Mouse (Mus musculus) heart, embryonic 11.5 days (tissue): Measurements from ENCODE around the gene Auts2. TPM values are rescaled to one million over a fixed set of nuclear protein-coding genes. Genes with fewer than 3 reads are reported as not detected.

Experiments used
- ATAC-seq: fragments of 200-750 bp; cut with Nextera tagmentation; replicated peaks from 2 replicates; pipeline ENCODE4 v1.8.0; 2017; ENCODE audit warnings: moderate library complexity; ENCODE audit not compliant: insufficient number of reproducible peaks, low FRiP score, low TSS enrichment
- H3K27ac ChIP-seq: fragments of 300-500 bp; sonication (generic); 2 replicates; pipeline ENCODE4 v1.5.1; 2014; ENCODE audit warnings: mild to moderate bottlenecking, low read depth, low read length
- H3K27me3 ChIP-seq: fragments of 300-500 bp; sonication (generic); 2 replicates; pipeline ENCODE4 v1.6.1; 2014; ENCODE audit warnings: mild to moderate bottlenecking, low read length, mixed read lengths; ENCODE audit not compliant: control insufficient read depth, insufficient read depth
- H3K36me3 ChIP-seq: fragments of 300-500 bp; sonication (generic); 2 replicates; pipeline ENCODE4 v1.6.1; 2014; ENCODE audit warnings: mild to moderate bottlenecking, low read length, moderate library complexity, mixed read lengths; ENCODE audit not compliant: control insufficient read depth, insufficient read depth
- H3K4me1 ChIP-seq: fragments of 300-500 bp; sonication (generic); 2 replicates; pipeline ENCODE4 v1.6.1; 2014; ENCODE audit warnings: low read length; ENCODE audit not compliant: control insufficient read depth, insufficient read depth
- H3K4me2 ChIP-seq: fragments of 300-500 bp; sonication (generic); 2 replicates; pipeline ENCODE4 v1.6.1; 2014; ENCODE audit warnings: mild to moderate bottlenecking, moderate library complexity
- H3K4me3 ChIP-seq: fragments of 300-500 bp; sonication (generic); 2 replicates; pipeline ENCODE4 v1.5.1; 2014; ENCODE audit warnings: low read depth, low read length
- H3K9ac ChIP-seq: fragments of 300-500 bp; sonication (generic); 2 replicates; pipeline ENCODE4 v1.6.1; 2014; ENCODE audit warnings: mild to moderate bottlenecking, low read depth, low read length, moderate library complexity
- H3K9me3 ChIP-seq: fragments of 300-500 bp; sonication (generic); replicated peaks from 2 replicates; pipeline ENCODE4 v1.6.1; 2016; ENCODE audit warnings: low read length; ENCODE audit not compliant: control insufficient read depth
- WGBS: fragments of 180-500 bp; shearing (Covaris S2); extraction: QIAGEN DNeasy Blood & Tissue Kit; methylation state at CpG from one replicate; pipeline ENCODE4 v1.1.7; 2014; ENCODE audit not compliant: insufficient replicate concordance; 5-methylcytosine and 5-hydroxymethylcytosine counted together
- polyA plus RNA-seq: library from polyadenylated mRNA; unstranded; fragments of >200 nt; fragmentation: Nextera tagmentation; extraction: Ambion mirVana; gene quantifications from 2 replicates; pipeline ENCODE4 v1.2.1, GENCODE M21; 2014

Gene Auts2
- polyA plus RNA-seq, 1 experiment from 2014 or later = 19.8 TPM

GRCm38 (mm10) chr5:131489846-131490245 lies 1053.3 kb downstream of the Auts2 start:
- H3K9me3 ChIP-seq = no peaks in the 10 kb centered on the region
- no peak overlapping the region for H3K4me2 ChIP-seq
- 85% methylated on average over 7 of the region's 7 CpGs for WGBS
- H3K4me3 ChIP-seq = no peak overlapping the region
- H3K27me3 ChIP-seq = no peaks in the 10 kb centered on the region
- H3K36me3 ChIP-seq = no peaks in the 10 kb centered on the region
- no peak overlapping the region for H3K27ac ChIP-seq
- H3K9ac ChIP-seq = no peak overlapping the region
- H3K4me1 ChIP-seq = peaks cover 8% of the 10 kb centered on the region; the same call in 1 of the 2 replicates
- ATAC-seq = no peak

DNA sequence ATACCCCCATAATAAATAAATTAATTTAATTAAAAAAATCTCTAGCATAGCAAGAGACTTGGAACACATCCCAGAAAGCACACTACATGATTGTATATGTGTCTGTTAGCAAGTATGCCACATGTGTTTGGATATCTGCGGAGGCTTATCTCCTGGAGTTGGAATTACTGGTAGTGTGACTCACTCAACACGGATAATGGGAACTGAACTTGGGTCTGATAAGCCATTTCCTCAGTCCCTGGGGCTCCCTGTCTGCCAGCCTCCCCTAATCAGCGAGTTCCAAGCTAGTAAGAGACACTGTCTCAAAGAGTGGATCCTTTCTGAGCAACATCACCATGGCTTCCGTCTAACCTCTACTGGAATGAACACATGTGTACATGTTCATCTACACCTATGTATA lies 1056.6 kb downstream of the Auts2 start:
- 51% methylated on average over 4 of the region's 4 CpGs for WGBS
- Histone ChIP-seq H3K4me3 (no peak overlapping the region), H3K4me2 (no peak overlapping the region), H3K9ac (no peak overlapping the region), H3K27ac (no peak overlapping the region), H3K4me1 (0 out of 2 replicates have a peak, but pooled peaks cover 5% of the 10 kb centered on the region), H3K9me3 (no peaks in the 10 kb centered on the region), H3K27me3 (no peaks in the 10 kb centered on the region), H3K36me3 (no peaks in the 10 kb centered on the region)
- ATAC-seq = no peak

- Histone ChIP-seq H3K4me2 (no peak overlapping the region), H3K4me3 (no peak overlapping the region), H3K9ac (no peak overlapping the region), H3K27ac (no peak overlapping the region), H3K4me1 (no peaks in the 10 kb centered on the region), H3K36me3 (peaks cover 34% of the 10 kb centered on the region), H3K9me3 (peaks cover 3% of the 10 kb centered on the region; the same call in 1 of the 2 replicates), H3K27me3 (no peaks in the 10 kb centered on the region)
- no peak for ATAC-seq
These were observed 1067.9 kb downstream of the Auts2 start for GRCm38 (mm10) chr5:131475278-131475677.

- Histone ChIP-seq H3K9ac (no peak overlapping the region), H3K4me2 (no peak overlapping the region), H3K27ac (no peak overlapping the region), H3K9me3 (no peaks in the 10 kb centered on the region), H3K36me3 (peaks cover 27% of the 10 kb centered on the region), H3K27me3 (no peaks in the 10 kb centered on the region), H3K4me3 (no peak overlapping the region), H3K4me1 (no peaks in the 10 kb centered on the region)
- ATAC-seq = no peak
- WGBS = 91% methylated on average over 4 of the region's 4 CpGs
These were observed 1074.5 kb downstream of the Auts2 start for GRCm38 (mm10) chr5:131468609-131469008.

DNA sequence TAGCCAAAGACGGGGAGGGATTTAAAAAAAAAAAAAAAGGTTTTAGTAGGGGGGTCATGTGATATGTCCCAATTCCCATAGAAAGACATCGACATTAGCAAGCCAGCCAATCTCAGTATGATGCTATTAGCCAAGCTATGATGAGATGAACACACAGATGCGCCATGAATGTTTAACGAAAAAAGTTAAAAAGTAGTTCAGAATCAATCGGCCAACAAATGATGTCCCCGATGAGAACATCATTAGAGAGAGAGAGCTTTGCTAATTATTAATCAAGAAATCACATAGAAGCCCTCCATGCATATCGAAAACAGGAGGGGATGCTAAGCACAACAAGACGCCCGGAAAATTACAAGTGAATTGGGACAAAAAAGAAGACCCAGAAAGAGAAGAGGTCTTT lies 1077.0 kb downstream of the Auts2 start:
- Histone ChIP-seq H3K36me3 (peaks cover 23% of the 10 kb centered on the region), H3K9me3 (no peaks in the 10 kb centered on the region), H3K4me2 (no peak overlapping the region), H3K4me1 (no peaks in the 10 kb centered on the region), H3K27ac (no peak overlapping the region), H3K27me3 (no peaks in the 10 kb centered on the region), H3K4me3 (no peak overlapping the region), H3K9ac (no peak overlapping the region)
- no peak for ATAC-seq
- 92% methylated on average over 9 of the region's 9 CpGs for WGBS

- no peaks in the 10 kb centered on the region for H3K27me3 ChIP-seq
- H3K9me3 ChIP-seq = no peaks in the 10 kb centered on the region
- WGBS = 93% methylated on average over 6 of the region's 6 CpGs
- no peak overlapping the region for H3K27ac ChIP-seq
- no peak overlapping the region for H3K4me2 ChIP-seq
- H3K36me3 ChIP-seq = peaks cover 24% of the 10 kb centered on the region
- no peak for ATAC-seq
- H3K4me3 ChIP-seq = no peak overlapping the region
- no peak overlapping the region for H3K9ac ChIP-seq
- no peaks in the 10 kb centered on the region for H3K4me1 ChIP-seq
These were observed 1079.7 kb downstream of the Auts2 start for GRCm38 (mm10) chr5:131463402-131463801.

DNA sequence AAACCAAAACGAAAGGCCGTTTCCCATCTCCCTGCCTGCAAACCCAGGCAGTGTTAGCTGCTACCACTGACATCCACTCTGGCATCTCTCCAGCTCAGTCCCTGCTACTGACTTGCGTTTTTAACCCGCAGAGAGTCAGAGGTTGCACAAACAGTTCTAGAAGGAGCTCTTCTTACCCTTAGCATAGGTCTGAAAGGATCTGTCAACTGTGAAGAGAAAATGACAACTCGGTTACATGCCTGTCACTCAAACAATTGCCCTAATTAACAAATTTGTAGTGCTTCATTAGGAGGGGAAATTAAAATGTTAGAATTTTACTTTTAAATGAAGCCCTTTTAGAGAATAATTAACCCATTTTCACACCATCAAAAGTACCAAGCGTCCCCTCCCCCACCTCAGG lies 1083.2 kb downstream of the Auts2 start:
- Histone ChIP-seq H3K27me3 (no peaks in the 10 kb centered on the region), H3K27ac (no peak overlapping the region), H3K4me1 (no peaks in the 10 kb centered on the region), H3K9me3 (no peaks in the 10 kb centered on the region), H3K4me2 (no peak overlapping the region), H3K36me3 (peaks cover 20% of the 10 kb centered on the region), H3K4me3 (no peak overlapping the region), H3K9ac (no peak overlapping the region)
- WGBS = 80% methylated on average over 6 of the region's 6 CpGs
- no peak for ATAC-seq

DNA sequence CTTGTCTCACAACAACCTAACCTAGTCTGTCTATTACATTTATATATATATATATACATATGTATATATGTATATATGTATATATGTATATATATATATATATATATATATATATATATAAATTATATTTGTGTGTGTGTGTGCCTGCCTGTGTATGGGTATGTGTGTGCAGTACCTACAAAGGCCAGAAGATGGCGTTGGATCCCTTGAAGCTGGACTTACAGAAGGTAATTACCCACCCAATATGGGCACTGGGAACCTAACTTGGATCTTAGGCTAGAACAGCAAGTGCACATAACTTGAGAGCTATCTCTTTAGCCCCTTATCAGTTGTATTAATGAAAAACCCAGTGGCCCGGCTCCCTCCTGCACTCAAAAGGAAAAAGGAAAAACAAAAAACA lies 1083.6 kb downstream of the Auts2 start:
- Histone ChIP-seq H3K9ac (no peak overlapping the region), H3K4me3 (no peak overlapping the region), H3K27ac (no peak overlapping the region), H3K27me3 (no peaks in the 10 kb centered on the region), H3K9me3 (no peaks in the 10 kb centered on the region), H3K36me3 (peaks cover 17% of the 10 kb centered on the region), H3K4me2 (no peak overlapping the region), H3K4me1 (no peaks in the 10 kb centered on the region)
- ATAC-seq = no peak
- WGBS = 64% methylated on average over 2 of the region's 2 CpGs

DNA sequence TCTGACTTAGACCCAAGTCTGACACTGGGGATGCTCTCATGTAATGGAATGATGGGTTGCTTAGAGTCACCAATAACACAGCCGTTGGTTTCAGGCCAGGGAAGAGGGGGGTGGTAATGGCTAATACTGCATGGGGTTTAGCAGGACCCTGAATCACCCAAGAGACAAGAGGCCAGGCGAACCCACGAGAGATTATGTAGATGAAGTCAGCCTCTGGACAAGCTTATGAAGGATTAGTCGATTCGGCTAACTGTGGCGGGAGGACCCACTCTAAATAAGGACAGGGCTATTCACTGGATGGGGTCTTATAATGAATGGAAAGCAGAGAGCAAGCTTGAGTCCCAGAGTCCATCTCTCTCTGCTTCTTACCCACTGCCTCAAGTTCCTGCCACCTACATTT lies 1084.4 kb downstream of the Auts2 start:
- Histone ChIP-seq H3K36me3 (peaks cover 17% of the 10 kb centered on the region), H3K4me3 (no peak overlapping the region), H3K4me1 (no peaks in the 10 kb centered on the region), H3K27me3 (no peaks in the 10 kb centered on the region), H3K27ac (no peak overlapping the region), H3K4me2 (no peak overlapping the region), H3K9ac (no peak overlapping the region), H3K9me3 (no peaks in the 10 kb centered on the region)
- 84% methylated on average over 6 of the region's 6 CpGs for WGBS
- ATAC-seq = no peak
